Mouse (Mus musculus) heart, embryonic 15.5 days (tissue): ENCODE measurements around the gene Svopl. TPM values are rescaled to one million over a fixed set of nuclear protein-coding genes. Genes with fewer than 3 reads are reported as not detected.

Experiments
- ATAC-seq: fragments of 200-750 bp; cut with Nextera tagmentation; replicated peaks from 2 replicates; pipeline ENCODE4 v1.8.0; 2017; ENCODE audit warnings: low read depth, moderate TSS enrichment; ENCODE audit not compliant: insufficient number of reproducible peaks, insufficient read depth, low FRiP score
- H3K27ac ChIP-seq: fragments of 300-500 bp; sonication (generic); 2 replicates; pipeline ENCODE4 v1.5.1; 2015; ENCODE audit warnings: mild to moderate bottlenecking, inconsistent platforms
- H3K27me3 ChIP-seq: fragments of 300-500 bp; sonication (generic); 2 replicates; pipeline ENCODE4 v1.6.1; 2015; ENCODE audit warnings: inconsistent platforms
- H3K36me3 ChIP-seq: fragments of 300-500 bp; sonication (generic); 2 replicates; pipeline ENCODE4 v1.6.1; 2015; ENCODE audit warnings: mild to moderate bottlenecking, inconsistent platforms
- H3K4me1 ChIP-seq: fragments of 300-500 bp; sonication (generic); replicated peaks from 2 replicates; pipeline ENCODE4 v1.6.1; 2015; ENCODE audit warnings: inconsistent platforms
- H3K4me2 ChIP-seq: fragments of 300-500 bp; sonication (generic); 2 replicates; pipeline ENCODE4 v1.6.1; 2015; ENCODE audit warnings: inconsistent platforms, mild to moderate bottlenecking, moderate library complexity
- H3K4me3 ChIP-seq: fragments of 300-500 bp; sonication (generic); 2 replicates; pipeline ENCODE4 v1.5.1; 2015; ENCODE audit warnings: mild to moderate bottlenecking, inconsistent platforms
- H3K9ac ChIP-seq: fragments of 300-500 bp; sonication (generic); 2 replicates; pipeline ENCODE4 v1.6.1; 2015; ENCODE audit warnings: mild to moderate bottlenecking, inconsistent platforms
- H3K9me3 ChIP-seq: fragments of 300-500 bp; sonication (generic); replicated peaks from 2 replicates; pipeline ENCODE4 v1.6.1; 2016; ENCODE audit warnings: inconsistent platforms
- WGBS: fragments of 180-500 bp; shearing (Covaris S2); methylation state at CpG from one replicate; pipeline ENCODE4 v1.1.7; 2015; ENCODE audit warnings: mixed read lengths; 5-methylcytosine and 5-hydroxymethylcytosine counted together
- polyA plus RNA-seq: library from polyadenylated mRNA; unstranded; fragments of >200 nt; fragmentation: Nextera tagmentation; extraction: Ambion mirVana; gene quantifications from 2 replicates; pipeline ENCODE4 v1.2.1, GENCODE M21; 2015

Gene Svopl
- polyA plus RNA-seq, 1 experiment from 2014 or later: 0.24 TPM

- H3K4me3 ChIP-seq: no peak overlapping the region
- peaks cover 3% of the 10 kb centered on the region for H3K4me1 ChIP-seq
- no peaks in the 10 kb centered on the region for H3K27me3 ChIP-seq
- no peaks in the 10 kb centered on the region for H3K9me3 ChIP-seq
- H3K27ac ChIP-seq: no peak overlapping the region
- no peaks in the 10 kb centered on the region for H3K36me3 ChIP-seq
- H3K4me2 ChIP-seq: no peak overlapping the region
- ATAC-seq: no peak
- 55% methylated on average over 2 of the region's 2 CpGs for whole genome bisulfite sequencing
- H3K9ac ChIP-seq: no peak overlapping the region
Measured at GRCm38 (mm10) chr6:38028205-38028604, 18.6 kb downstream of the Svopl start.

- Histone ChIP-seq H3K4me3 (no peak overlapping the region), H3K27me3 (no peaks in the 10 kb centered on the region), H3K4me1 (peaks cover 3% of the 10 kb centered on the region), H3K9me3 (no peaks in the 10 kb centered on the region), H3K9ac (no peak overlapping the region), H3K27ac (no peak overlapping the region), H3K36me3 (no peaks in the 10 kb centered on the region), H3K4me2 (no peak overlapping the region)
- WGBS: 34% methylated on average over 1 of the region's 1 CpGs
- no peak for ATAC-seq
Measured at GRCm38 (mm10) chr6:38027771-38028170, 19.0 kb downstream of the Svopl start.

DNA sequence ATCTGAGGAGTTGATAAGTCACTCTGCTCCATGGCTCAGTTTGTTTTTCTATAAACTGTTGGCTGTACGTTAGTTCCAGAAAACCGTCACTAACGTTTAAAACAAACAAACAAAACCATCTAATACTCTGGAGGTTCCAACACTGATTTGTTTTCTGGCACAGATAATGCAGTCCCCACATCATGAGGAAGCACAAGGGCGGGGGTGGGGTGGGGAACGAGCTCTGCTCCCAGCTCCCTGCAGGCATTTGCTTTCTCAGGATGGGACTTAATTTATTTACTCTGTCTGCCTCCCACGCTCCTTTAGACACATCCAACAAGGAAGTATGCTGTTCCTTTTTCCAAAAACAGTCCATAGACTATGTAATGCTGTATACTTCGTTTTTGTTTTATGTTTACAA, 23.5 kb downstream of the Svopl start:
- no peaks in the 10 kb centered on the region for H3K27me3 ChIP-seq
- ATAC-seq: no peak
- WGBS: 26% methylated on average over 7 of the region's 7 CpGs
- no peaks in the 10 kb centered on the region for H3K4me1 ChIP-seq
- no peak overlapping the region for H3K9ac ChIP-seq
- no peaks in the 10 kb centered on the region for H3K9me3 ChIP-seq
- H3K4me2 ChIP-seq: no peak overlapping the region
- no peak overlapping the region for H3K27ac ChIP-seq
- H3K36me3 ChIP-seq: no peaks in the 10 kb centered on the region
- H3K4me3 ChIP-seq: no peak overlapping the region

DNA sequence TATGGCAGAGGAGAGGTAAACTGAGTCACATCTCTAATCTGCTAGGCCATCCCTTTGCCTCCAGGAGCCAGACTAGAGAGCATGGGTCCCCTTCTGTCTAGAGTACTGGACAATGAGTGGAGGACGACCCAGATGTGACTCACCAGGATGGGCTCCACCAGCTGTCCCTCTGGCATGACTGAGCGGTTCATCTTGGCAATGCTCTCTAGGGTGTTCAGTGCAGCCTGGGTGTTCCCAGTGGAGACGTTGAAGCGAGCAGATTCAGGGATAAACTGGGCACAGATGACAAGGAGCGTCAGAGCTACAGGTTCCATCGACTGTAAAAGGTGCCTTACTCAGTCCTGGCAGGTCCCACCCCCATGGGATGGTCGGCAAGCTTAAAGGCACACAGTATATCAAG, 25.4 kb downstream of the Svopl start:
- Histone ChIP-seq H3K36me3 (no peaks in the 10 kb centered on the region), H3K9me3 (no peaks in the 10 kb centered on the region), H3K27ac (no peak overlapping the region), H3K4me3 (no peak overlapping the region), H3K27me3 (no peaks in the 10 kb centered on the region), H3K4me2 (no peak overlapping the region), H3K4me1 (no peaks in the 10 kb centered on the region), H3K9ac (no peak overlapping the region)
- no peak for ATAC-seq
- 77% methylated on average over 7 of the region's 7 CpGs for WGBS

- Histone ChIP-seq H3K36me3 (no peaks in the 10 kb centered on the region), H3K9ac (no peak overlapping the region), H3K9me3 (no peaks in the 10 kb centered on the region), H3K27me3 (no peaks in the 10 kb centered on the region), H3K27ac (no peak overlapping the region), H3K4me1 (no peaks in the 10 kb centered on the region), H3K4me2 (no peak overlapping the region), H3K4me3 (no peak overlapping the region)
- WGBS: 91% methylated on average over 2 of the region's 2 CpGs
- ATAC-seq: no peak
Measured at GRCm38 (mm10) chr6:38012829-38013228, 34.0 kb downstream of the Svopl start.

DNA sequence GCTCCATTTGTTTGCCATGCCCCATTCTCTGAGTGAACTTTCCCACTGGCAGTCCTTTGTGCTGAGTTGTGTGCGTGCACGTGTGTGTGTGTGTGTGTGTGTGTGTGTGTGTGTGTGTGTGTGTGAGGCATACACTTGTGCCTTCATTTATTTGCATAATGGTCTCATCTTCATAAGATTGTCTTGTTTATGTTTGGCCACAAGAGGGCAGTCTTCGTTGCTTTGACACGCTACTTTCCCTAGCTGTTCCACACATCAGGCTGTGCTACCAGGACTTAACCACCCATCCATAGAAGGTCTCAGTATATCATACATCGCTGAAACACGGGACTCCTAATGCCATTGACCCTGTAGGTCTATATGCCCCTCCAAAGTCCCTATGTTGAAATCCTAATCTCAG, 39.3 kb downstream of the Svopl start:
- H3K27me3 ChIP-seq: no peaks in the 10 kb centered on the region
- no peak overlapping the region for H3K4me3 ChIP-seq
- no peak overlapping the region for H3K27ac ChIP-seq
- H3K9me3 ChIP-seq: no peaks in the 10 kb centered on the region
- H3K4me2 ChIP-seq: no peak overlapping the region
- H3K4me1 ChIP-seq: no peaks in the 10 kb centered on the region
- no peaks in the 10 kb centered on the region for H3K36me3 ChIP-seq
- no peak overlapping the region for H3K9ac ChIP-seq
- ATAC-seq: no peak
- WGBS: 7% methylated on average over 6 of the region's 6 CpGs

- 81% methylated on average over 4 of the region's 4 CpGs for WGBS
- Histone ChIP-seq H3K4me1 (no peaks in the 10 kb centered on the region), H3K27ac (no peak overlapping the region), H3K4me3 (no peak overlapping the region), H3K9me3 (no peaks in the 10 kb centered on the region), H3K9ac (no peak overlapping the region), H3K4me2 (no peak overlapping the region), H3K27me3 (no peaks in the 10 kb centered on the region), H3K36me3 (peaks cover 28% of the 10 kb centered on the region)
- ATAC-seq: no peak
Measured at GRCm38 (mm10) chr6:37967386-37967785, 79.4 kb downstream of the Svopl start.

- H3K4me2 ChIP-seq: no peak overlapping the region
- no peak overlapping the region for H3K27ac ChIP-seq
- H3K9ac ChIP-seq: no peak overlapping the region
- H3K4me1 ChIP-seq: no peaks in the 10 kb centered on the region
- ATAC-seq: no peak
- H3K36me3 ChIP-seq: peaks cover 22% of the 10 kb centered on the region
- H3K27me3 ChIP-seq: no peaks in the 10 kb centered on the region
- no peak overlapping the region for H3K4me3 ChIP-seq
- 84% methylated on average over 6 of the region's 6 CpGs for WGBS
- H3K9me3 ChIP-seq: no peaks in the 10 kb centered on the region
Measured at GRCm38 (mm10) chr6:37951306-37951705, 95.5 kb downstream of the Svopl start.

DNA sequence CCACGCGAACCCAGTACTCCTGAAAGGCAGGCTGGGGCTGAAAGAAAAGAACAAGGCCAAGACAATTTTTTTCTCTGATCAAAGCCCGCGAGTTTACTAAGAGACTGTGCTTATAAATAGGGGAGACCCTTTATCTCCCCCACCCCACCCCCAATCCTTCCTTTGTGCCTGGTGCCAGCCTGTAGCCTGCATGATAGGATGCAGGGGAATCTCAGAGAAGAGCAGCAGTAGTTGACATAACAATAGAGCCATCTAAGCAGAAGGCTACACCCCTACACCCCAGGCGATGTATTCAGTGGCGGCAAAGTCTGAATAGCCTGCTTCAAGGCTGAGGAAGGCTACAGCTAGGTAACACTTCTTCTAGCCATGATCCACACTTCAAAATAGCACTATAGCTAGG, 110.3 kb downstream of the Svopl start:
- H3K4me1 ChIP-seq: 0 out of 2 replicates have a peak, but pooled peaks cover 4% of the 10 kb centered on the region
- no peak overlapping the region for H3K27ac ChIP-seq
- WGBS: 66% methylated on average over 6 of the region's 6 CpGs
- H3K4me3 ChIP-seq: no peak overlapping the region
- H3K9me3 ChIP-seq: no peaks in the 10 kb centered on the region
- H3K4me2 ChIP-seq: no peak overlapping the region
- peaks cover 12% of the 10 kb centered on the region for H3K36me3 ChIP-seq
- H3K9ac ChIP-seq: no peak overlapping the region
- ATAC-seq: no peak
- no peaks in the 10 kb centered on the region for H3K27me3 ChIP-seq

Other genes starting within 250 kb of the Svopl start
- 7.8 and 9.0 TPM in 2 replicates for gene Trim24, start 176.2 kb downstream of the Svopl start, polyA plus RNA-seq
- gene Tmem213, start 62.3 kb upstream of the Svopl start, polyA plus RNA-seq: 1.3 and 2.0 TPM in 2 replicates
- gene Atp6v0a4, start 77.6 kb upstream of the Svopl start, polyA plus RNA-seq: 0.69 and 0.77 TPM in 2 replicates
- 1.1 and 2.4 TPM in 2 replicates for gene D630045J12Rik, start 207.0 kb upstream of the Svopl start, polyA plus RNA-seq